Mouse (Mus musculus) lung, postnatal 4 days (tissue): ENCODE data around the gene App.

Source experiments
- DNase-seq, 2 experiments: peaks; one replicate each; pipeline ENCODE4 v3.0.0; 2021

The App gene

DNA sequence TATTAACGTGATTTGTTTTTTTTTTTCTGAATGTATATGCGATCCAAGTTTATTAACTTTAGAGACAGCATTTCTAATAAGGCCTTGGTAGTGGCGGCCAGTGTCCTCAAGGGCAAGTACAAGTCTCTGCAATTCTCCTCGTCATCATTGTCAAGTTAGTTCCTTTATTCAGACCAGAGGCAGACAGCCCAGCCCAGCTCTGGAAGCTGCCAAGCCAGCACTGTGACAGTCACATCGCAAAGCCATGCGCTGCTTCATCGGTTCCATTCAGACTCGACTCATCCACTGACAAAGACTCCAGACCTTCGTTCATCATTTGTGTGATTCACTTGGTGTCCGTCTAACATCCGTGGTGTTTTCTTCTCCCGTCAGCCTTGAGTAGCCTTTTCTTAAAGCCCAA is 100.9 kb downstream of the App start:
- peak in 1 of 2 experiments; percentile 20 for DNase-seq

DNA sequence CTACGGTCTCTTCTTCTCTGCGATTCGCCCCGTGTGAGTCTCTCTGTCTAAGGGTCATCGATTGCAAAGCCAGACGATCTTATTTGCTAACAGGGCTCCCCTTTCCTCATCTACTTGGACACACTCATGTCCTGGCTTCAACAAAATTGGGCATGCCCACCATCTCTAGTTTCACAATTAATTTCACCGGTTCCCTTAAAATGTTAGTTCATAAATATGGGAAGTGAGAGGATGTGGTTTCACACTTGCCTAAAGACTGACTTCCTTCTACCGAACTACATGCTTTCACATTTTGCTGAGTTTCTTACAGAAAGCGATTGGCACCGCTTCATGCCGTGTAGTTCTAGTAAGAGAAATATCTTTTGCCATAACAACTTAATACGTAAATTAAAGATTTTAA is 101.8 kb downstream of the App start:
- peak in 1 of 2 experiments; percentile 39 for DNase-seq

DNA sequence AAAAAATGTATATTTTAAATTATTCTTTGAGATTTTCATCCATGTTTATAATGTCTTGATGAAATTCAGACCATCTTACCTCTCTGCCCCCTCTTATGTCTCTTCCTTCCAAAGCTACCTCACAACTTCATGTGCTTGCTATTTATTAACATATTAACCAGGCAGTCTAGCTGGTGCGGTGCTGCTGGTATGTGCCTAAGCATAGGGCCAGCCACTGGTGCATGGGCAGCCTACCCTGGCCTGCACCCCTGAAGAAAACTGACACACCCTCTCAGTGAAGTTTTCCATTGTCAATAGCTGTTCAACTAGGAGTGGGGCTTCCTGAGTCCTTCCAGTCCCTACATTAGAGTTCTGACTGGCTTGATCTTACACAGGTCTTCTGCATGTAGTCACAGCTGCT is 102.3 kb downstream of the App start:
- DNase-seq: no peak

DNA sequence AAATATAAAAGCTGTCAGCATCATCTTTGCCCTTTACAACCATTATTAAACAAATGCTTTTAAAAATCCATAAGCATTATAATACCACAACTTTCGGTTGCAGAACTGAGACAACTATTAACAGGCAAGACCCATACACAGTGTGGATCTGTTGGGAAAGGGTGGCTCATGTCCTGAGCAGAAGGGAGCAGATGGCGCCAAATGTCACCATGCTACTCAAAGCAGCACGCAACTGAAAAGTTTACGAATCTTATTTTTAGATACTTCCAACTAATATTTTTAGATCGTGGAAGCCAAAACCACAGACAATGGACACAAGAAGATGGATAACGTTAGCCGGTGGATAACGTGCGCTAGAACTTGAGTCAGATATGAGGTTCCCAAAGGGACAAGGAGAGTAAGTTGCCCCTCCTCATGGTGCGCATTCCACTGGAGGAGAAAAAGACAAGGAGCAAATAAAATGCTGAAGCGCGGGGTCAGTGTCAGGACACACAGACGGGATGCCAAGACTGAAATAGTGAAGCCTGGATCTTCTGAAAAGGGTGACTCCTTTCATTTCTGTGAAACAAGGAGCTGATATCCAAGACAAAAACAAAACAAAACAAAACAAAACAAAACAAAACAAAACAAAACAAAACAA is 106.2 kb downstream of the App start:
- DNase-seq: no peak

DNA sequence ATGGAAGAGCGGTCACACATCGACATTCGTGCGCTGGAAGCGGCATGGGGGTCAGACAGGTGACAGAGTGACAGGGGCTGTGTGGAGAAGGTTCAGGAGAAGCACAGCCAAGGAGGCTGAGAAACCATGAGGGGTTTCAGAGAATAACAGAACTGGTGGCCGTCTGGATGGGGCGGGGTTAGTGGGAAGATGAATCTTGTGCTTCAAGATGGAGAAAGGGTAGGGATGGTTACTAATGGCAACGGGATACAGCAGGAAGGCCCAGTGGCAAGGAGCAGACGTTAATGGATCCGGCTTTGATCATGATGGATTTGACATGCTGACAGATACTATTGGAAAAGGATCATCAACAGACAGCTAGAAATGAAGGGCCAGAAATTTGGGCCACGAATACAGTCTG is 107.3 kb downstream of the App start:
- no peak for DNase-seq

DNA sequence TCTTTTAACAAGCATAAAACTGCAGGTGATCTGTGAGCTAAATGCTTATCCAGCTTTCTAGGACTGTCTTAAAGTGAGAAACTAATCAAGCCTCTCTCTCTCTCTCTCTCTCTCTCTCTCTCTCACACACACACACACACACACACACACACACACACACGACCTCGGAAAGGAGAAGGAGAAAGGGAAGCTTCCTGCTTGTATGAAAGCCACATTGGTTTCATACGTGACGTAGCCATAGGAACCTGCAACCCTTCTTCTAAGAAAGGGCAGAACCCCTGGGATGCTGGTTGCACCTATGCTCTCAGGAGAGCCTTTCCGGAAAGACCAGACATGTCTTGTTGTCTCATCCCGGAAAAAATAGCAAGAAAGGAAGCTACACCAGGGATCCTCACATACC is 108.8 kb downstream of the App start:
- no peak for DNase-seq

DNA sequence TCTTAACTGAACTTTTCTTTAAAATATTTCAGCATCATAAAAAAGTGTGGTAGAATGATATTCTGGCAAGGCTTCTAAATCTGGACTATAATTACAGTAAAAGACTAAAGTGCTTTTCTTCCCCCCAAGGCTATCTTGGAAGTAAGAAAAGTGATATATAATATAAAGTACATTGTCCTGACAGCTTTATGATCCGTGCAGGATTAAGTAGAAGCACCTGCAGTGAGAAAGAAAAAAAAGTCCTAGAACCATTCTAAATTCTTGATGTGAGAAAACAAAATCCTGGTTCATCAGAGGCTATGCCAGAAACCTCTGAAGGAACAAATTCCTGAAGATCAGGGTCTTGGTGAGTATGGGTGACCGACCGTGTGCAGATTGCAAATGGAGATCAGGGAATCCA is 110.8 kb downstream of the App start:
- no peak for DNase-seq

DNA sequence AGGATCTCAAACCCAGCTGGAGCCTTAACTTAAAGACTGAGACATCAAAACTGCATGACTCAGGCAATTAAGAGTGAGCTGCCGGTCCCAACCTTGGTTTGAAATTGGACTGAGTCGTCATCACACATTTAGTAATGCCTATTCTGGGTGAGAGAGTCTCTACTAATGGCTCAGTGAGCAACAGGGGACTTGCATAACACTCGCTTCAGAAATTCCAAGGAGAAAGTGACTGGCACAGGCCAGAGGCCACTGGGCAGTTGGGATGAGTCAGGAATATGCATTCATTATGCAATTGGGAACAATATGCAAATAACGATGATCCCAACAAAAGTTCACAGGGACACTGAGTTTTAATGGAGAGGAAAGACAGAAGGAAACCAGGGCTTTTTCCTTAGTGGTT is 111.8 kb downstream of the App start:
- no peak for DNase-seq

DNA sequence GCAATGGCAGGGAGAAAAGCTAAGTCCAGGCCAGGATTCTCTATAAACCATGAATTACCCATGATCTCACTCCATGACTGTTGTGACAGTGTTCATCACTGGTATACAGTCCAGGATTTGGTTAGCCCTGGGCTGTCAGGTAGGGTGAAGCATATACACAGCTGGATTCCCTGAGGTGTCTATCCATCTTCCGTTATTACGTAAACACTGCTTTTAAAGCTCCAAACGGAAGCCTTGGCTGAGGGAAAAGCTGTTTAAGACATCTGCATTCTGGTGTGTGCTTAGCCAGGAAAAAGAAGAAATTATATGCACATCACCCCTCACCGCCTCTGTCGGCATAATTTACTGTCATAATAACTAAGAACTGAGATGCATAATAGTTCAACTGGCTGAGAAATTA is 115.4 kb downstream of the App start:
- no peak for DNase-seq

DNA sequence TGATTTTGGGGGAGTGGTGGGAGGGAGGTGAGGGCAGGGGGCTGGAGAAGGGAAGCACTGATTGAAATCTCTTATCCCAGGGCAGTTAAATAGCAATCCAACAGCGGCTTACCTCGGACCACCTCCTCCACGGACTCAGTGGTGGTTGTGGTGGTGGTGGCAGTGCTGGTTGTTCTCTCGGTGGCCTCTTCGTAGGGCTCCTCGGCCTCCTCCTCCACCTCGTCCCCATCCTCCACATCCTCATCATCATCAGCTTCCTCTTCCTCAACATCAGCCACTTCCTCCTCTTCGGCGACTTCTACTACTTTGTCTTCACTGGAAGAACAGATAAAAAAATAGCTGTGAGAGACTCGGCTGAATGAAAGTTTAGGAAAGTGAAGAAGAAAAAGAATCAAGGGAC is 117.4 kb downstream of the App start:
- DNase-seq: no peak

DNA sequence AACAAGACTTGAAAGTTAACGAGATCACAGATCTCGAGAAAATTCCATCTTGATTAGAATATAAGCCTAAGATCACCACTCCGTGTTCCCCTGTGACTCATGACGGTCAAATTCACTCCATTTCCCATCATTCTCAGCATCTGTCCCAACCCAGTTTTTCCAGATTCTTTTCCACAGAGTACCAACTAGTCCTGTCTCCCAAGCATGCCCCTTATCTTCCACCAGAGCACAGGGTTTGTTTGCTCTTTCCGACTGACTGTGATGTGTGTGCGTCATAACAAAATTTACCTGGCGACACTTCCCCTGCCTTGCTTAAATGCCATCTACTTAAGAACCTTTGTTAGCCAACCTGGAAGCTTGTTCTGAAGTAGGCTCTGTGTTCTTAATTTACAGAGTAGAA is 119.6 kb downstream of the App start:
- DNase-seq: peak; percentile 17 to 41

DNA sequence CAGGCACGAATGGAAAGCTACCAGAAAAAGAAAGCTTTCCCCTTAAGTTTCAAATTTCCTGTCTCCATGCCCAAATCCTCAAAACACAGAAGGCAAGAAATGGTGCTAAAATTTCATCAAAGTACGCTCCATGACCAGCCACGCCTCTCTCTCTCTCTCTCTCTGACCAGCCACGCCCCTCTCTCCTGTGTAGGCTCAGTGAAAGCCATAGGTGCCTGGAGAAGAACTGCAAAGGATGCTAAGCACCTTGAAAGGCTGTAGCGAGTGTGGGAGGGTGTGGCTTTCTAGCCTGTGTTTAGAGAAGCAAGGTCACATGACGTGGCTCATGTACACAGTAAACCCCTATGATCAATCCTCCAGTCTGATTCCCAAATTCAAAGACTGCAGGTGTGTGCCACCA is 126.3 kb downstream of the App start:
- no peak for DNase-seq

DNA sequence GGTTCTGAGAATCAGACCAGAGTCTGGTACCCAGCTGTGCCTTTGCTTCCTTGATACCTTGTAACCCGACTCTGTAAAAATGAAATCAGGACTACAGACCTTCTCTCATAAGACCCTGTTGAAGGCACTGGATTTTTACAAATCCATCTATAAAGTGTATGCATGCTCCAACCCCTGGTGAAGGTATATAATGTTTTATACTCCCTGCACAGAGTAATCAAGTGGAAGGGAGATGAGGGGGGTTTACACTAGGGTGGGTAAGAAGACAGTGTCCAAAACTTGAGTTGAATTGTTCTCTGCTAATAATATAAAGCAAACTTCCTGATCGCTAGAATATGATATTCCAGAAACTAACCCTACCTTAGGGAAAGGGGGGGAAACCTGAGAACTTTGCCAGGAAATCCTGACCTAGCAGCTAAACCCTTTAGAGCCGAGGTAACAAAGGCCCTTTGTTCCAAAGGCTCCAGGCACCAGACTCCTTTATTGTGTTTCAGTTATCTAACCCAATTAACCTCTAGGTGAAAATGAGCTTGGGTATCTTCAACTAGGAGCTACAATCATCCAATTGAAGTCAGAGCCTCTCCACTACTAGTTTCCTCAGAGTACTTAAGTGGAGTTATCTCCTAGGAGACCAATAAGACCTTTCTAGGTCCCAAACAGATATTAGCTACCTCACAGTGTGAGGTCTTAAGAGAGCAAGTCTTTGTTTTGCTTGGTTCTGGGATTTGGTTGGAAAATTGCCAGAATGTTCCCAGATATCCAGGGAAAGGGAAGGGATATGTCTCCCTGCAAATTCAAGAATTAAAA is 132.2 kb downstream of the App start:
- DNase-seq: no peak

DNA sequence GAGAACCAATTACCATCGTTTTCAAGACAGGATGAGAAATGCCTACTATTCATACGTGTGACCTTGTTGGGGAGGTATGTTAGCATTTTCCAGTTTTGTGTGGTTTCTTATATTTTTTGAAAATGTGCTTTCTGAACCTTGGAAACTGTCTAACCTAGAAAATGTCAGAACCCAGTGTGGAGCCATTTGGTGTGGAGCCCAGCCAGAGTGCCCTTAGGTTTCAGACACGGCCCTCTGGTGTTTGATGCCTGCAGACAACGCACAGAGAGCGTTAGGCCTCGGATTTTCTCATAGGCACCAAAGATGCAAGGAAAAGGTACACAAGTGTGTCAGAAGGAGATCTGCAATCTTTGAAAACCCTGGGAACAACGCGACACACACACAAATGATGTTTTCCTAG is 134.8 kb downstream of the App start:
- DNase-seq: no peak

DNA sequence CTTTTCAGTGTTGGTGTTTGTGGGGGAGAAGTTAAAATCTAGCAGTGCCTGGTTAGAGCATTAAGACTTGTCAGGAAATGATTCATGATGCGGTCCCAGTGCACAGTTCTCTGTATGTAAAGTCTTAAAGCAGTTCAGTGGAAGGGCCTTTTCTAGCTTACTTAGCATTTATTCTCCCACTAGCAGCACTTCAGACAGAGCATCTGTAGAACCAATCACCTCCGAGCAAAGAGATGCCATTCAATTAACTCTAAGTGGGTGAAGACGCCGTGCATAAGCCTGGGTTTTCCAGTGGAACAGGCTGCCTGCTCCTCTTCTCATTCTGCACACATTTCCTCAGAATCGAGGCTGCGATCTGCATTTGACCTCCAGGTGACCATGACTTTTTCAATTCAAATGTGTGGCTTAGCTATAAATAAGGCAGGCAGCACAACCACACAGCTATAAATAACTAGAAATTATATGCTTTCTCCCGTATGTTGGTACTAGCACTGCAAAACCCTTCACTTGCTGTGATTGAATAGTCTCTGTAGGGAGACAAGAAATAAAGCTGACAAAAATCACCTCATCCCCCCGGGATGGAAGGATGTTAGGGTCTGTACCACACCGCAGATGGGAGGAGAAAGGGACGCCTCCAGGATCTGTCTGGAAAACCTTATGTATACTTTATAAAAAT is 135.5 kb downstream of the App start:
- no peak for DNase-seq

DNA sequence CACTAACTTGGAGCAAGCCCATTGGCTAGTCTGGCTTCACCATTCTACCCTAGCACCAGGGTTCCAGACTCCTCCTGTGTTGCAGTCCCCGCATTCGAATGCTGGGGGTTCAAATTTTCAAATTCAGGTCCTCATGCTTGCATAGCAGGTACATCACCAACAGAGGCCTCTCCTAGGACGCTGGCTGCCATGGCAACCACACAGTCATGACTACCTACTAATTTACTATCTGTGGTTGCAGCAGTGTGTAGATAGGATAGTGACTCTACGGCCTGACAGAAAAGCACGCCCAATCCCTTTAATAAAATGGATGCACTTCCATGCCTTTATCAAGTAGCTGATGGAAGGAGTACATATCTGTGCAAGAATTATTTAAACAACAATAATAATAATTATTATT is 137.8 kb downstream of the App start:
- DNase-seq: no peak

DNA sequence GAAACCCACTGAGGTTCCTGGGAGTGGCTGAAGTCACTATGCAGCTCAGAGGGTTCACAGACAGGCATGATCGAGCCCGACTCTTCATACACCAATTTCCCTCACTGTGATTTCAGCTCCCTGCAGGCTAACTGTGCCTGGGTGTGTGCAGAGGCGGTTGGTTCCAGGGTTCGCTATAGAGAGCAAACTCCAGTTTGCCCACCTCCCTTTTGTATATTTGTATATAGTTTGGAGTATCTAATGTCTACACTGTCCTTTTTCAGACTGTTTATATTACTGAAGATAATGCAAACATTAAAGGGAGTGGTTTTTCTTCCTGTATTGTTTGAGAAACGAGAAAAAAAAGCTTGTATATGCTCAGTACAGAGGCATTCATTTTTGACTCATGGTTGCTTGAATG is 139.8 kb downstream of the App start:
- DNase-seq: no peak

DNA sequence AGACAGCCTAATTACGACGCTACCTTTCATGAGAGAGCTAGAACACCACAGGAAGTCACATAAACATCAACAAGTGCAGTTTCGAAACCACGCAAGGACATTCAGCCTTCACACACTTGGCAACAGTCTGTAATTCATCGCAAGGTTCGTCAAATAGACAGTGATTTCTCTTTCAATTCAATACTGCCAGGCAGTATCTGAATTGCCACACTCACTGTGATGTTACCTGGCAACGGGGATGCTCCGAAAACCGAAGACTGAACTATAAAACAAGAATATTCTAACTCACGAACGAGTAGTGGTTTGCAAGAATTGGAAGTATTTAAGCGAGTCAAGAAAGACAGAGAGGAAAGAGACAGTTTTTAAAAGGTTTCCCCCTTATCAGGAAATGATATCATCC is 142.8 kb downstream of the App start:
- no peak for DNase-seq

DNA sequence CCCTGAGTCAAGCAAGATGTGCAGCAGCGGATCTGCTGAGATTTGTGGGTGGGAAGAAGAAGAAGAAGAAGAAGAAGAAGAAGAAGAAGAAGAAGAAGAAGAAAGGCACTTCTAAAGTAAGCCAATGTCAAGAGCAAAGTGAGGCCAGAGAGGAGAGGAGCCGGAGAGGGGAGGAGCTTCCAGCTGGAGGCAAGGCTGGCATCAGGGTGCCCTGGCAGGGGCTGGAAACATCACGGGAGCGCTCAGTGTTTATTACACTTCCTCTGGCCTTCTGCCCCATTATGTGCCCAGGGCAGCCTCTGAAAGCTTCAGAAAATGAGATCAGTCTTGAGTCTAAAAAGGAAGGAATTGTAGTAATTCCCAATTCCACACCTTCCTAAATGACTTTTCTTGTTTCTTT is 145.2 kb downstream of the App start:
- DNase-seq: no peak

DNA sequence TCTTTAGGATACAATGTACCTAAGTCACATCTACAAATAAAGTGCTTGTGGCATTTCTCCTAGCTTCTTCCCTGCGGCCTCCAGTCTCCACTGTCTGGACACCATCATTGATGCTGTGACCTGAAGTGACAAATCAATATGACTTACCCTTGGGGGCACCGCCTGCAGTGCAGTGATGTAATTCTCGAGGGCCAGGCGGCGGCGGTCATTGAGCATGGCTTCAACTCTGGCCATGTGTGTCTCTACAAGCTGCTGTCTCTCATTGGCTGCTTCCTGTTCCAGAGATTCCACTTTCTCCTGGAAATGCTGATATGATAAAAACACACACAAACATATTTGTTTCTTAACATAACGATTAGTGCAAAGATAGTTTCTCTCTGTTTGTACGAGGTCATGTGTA is 148.9 kb downstream of the App start:
- no peak for DNase-seq

DNA sequence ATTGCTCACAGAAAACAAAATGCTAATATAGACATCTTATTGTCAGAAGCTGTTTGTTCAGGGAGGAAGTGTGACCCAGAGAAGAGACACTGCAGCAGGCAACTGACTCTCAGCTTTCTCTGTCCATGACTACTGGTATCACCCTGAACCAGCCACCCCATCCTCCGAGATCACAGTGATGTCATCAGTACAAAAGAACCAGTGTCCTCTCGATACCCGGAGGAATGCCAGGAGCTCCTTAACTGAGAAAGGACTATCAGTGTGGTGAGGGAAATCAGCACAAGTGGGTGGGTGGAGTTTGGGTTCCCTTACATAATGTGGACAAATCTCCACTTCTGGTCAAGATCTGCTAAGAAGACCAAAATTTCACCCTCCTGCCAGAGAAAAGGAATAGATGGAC is 150.5 kb downstream of the App start:
- DNase-seq: no peak

DNA sequence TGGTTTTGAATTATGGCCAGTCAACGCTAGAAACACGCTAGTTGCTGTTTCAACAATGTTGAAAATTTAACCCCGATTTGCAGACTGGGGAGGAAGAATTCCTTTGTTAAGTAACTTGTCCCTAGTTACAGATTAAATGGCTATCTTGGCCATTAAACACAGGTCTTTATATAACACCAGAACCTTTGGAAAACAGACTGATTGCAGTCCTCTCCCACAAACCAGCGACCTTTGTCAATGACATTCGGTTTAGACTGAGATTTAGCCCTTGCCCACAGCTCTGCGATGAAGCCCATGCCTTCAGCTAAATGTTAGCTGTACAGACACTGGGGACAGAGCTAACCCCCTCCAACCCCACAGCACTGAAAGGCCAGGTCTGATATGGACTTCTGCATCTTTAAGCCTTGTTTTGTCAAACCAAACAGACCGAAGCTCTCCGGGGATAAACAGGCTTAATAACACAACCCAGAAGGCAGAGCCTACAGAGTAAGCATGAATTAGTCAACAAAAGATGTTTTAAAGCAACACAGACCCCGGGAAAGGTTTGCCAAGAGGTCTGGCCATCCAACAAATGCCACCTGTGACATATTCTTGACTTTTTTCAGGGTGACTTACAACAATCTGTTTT is 152.8 kb downstream of the App start:
- no peak for DNase-seq

DNA sequence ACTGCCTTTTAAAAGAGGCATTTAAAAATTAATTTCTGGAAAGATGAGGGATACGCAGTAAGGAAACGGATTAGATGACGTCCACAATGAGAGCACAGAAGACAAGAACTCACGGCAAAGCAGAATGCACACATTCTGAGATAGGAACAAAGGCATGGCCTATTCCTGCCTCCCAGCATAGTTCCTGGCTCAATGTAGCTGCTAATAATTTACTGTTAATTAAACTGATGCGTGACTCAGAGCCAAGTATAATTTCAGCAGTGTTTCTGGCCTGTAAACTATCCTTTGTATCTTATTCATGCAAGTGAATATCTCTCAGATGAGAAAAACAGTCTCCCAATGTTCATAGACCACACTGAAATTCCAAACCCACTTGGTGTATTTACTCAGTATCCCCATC is 154.3 kb downstream of the App start:
- no peak for DNase-seq

DNA sequence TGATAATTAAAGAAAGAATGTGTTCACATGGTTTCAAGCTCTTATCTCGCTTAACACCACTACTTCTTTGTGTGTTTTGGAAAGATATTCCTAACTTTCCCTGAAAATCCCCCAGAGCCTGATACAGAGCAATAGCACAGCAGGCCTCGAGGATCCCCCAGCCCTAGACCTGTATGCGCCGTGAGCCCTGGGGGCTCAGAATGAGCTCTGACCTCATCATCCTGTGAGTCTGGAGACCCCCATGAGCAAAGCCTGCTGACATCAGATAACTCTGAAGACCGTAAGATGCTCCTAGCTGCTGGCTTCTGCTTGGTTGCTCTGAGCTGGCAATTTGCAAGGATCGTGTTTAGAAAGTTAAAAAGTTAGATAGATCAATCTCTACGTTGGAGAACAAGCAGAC is 155.7 kb downstream of the App start:
- DNase-seq: no peak
